Mouse (Mus musculus): ENCODE data around the gene Rapgef6. TPM values are rescaled to one million over a fixed set of nuclear protein-coding genes. Genes with fewer than 3 reads are reported as not detected.

The Rapgef6 gene
- total and polyA plus RNA-seq, 2 experiments from 2014 or later = 23.5 to 64.5 TPM

- no peak overlapping the region for H3K4me2 ChIP-seq (ENCODE audit: low read depth)
- DNase-seq (no peak), ATAC-seq (no peak)
- H3K9ac ChIP-seq = no peak overlapping the region
- no peaks in the 10 kb centered on the region for H3K9me3 ChIP-seq (ENCODE audit: low read length)
- WGBS = 94% methylated on average over 7 of the region's 7 CpGs
- no peak overlapping the region for H3K27ac ChIP-seq (ENCODE audit: low read depth, low read length)
- H3K27me3 ChIP-seq (ENCODE audit: insufficient read depth, low read length) = no peaks in the 10 kb centered on the region
- no peaks in the 10 kb centered on the region for H3K4me1 ChIP-seq (ENCODE audit: insufficient read depth)
- TF ChIP-seq CTCF (IDR thresholded peaks at IDR 0.05; ENCODE audit: low read depth) = no peak
- H3K4me3 ChIP-seq (ENCODE audit: low read depth, low read length) = no peak overlapping the region
- H3K36me3 ChIP-seq (ENCODE audit: insufficient read depth) = peaks cover 27% of the 10 kb centered on the region
Measured at GRCm38 (mm10) chr11:54698636-54699035, 176.0 kb downstream of the Rapgef6 start.

GRCm38 (mm10) chr11:54699972-54700371, 177.3 kb downstream of the Rapgef6 start:
- WGBS = 85% methylated on average over 3 of the region's 3 CpGs
- TF ChIP-seq CTCF (IDR thresholded peaks at IDR 0.05; ENCODE audit: low read depth) = no peak
- ATAC-seq = no peak

GRCm38 (mm10) chr11:54701848-54702247, 179.2 kb downstream of the Rapgef6 start:
- no peak for TF ChIP-seq CTCF (IDR thresholded peaks at IDR 0.05; ENCODE audit: low read depth)
- Histone ChIP-seq H3K27ac (ENCODE audit: low read depth, low read length) (no peak overlapping the region), H3K4me2 (ENCODE audit: low read depth) (no peak overlapping the region), H3K9ac (no peak overlapping the region), H3K27me3 (ENCODE audit: insufficient read depth, low read length) (no peaks in the 10 kb centered on the region), H3K9me3 (ENCODE audit: low read length) (no peaks in the 10 kb centered on the region), H3K4me3 (ENCODE audit: low read depth, low read length) (no peak overlapping the region), H3K36me3 (ENCODE audit: insufficient read depth) (peaks cover 7% of the 10 kb centered on the region; the same call in 1 of the 2 replicates), H3K4me1 (ENCODE audit: insufficient read depth) (no peaks in the 10 kb centered on the region)
- no peak for DNase-seq
- WGBS = 91% methylated on average over 8 of the region's 8 CpGs
- no peak for ATAC-seq

More at GRCm38 (mm10) chr11:54699972-54700371, 177.3 kb downstream of the Rapgef6 start:
- no peak overlapping the region for H3K9ac ChIP-seq
- H3K4me3 ChIP-seq (ENCODE audit: low read depth, low read length) = no peak overlapping the region
- DNase-seq = no peak
- no peak overlapping the region for H3K27ac ChIP-seq (ENCODE audit: low read depth, low read length)
- no peaks in the 10 kb centered on the region for H3K4me1 ChIP-seq (ENCODE audit: insufficient read depth)
- no peak overlapping the region for H3K4me2 ChIP-seq (ENCODE audit: low read depth)
- peaks cover 23% of the 10 kb centered on the region for H3K36me3 ChIP-seq (ENCODE audit: insufficient read depth)
- no peaks in the 10 kb centered on the region for H3K27me3 ChIP-seq (ENCODE audit: insufficient read depth, low read length)
- no peaks in the 10 kb centered on the region for H3K9me3 ChIP-seq (ENCODE audit: low read length)

- peak; percentile 27; the same call in 1 of the 2 replicates for ATAC-seq
Measured at GRCm38 (mm10) chr11:54703306-54703705, 180.7 kb downstream of the Rapgef6 start.

GRCm38 (mm10) chr11:54708153-54708552, 185.5 kb downstream of the Rapgef6 start:
- TF ChIP-seq CTCF (IDR thresholded peaks at IDR 0.05; ENCODE audit: low read depth) = no peak
- Histone ChIP-seq H3K36me3 (ENCODE audit: insufficient read depth) (no peaks in the 10 kb centered on the region), H3K4me3 (ENCODE audit: low read depth, low read length) (no peak overlapping the region), H3K9ac (no peak overlapping the region), H3K27ac (ENCODE audit: low read depth, low read length) (no peak overlapping the region), H3K27me3 (ENCODE audit: insufficient read depth, low read length) (no peaks in the 10 kb centered on the region), H3K9me3 (ENCODE audit: low read length) (no peaks in the 10 kb centered on the region), H3K4me1 (ENCODE audit: insufficient read depth) (no peaks in the 10 kb centered on the region), H3K4me2 (ENCODE audit: low read depth) (no peak overlapping the region)
- DNase-seq (no peak), ATAC-seq (no peak)
- WGBS = 87% methylated on average over 2 of the region's 2 CpGs

More at GRCm38 (mm10) chr11:54703306-54703705, 180.7 kb downstream of the Rapgef6 start:
- H3K27ac ChIP-seq (ENCODE audit: low read depth, low read length) = no peak overlapping the region
- H3K36me3 ChIP-seq (ENCODE audit: insufficient read depth) = no peaks in the 10 kb centered on the region; the same call in 1 of the 2 replicates
- H3K4me3 ChIP-seq (ENCODE audit: low read depth, low read length) = no peak overlapping the region
- WGBS = 35% methylated on average over 4 of the region's 4 CpGs
- H3K9me3 ChIP-seq (ENCODE audit: low read length) = no peaks in the 10 kb centered on the region
- no peak overlapping the region for H3K9ac ChIP-seq
- H3K4me1 ChIP-seq (ENCODE audit: insufficient read depth) = no peaks in the 10 kb centered on the region
- TF ChIP-seq CTCF (IDR thresholded peaks at IDR 0.05; ENCODE audit: low read depth) = peak; percentile 74
- H3K4me2 ChIP-seq (ENCODE audit: low read depth) = no peak overlapping the region
- no peaks in the 10 kb centered on the region for H3K27me3 ChIP-seq (ENCODE audit: insufficient read depth, low read length)
- peak; percentile 76 for DNase-seq

- Histone ChIP-seq H3K9me3 (ENCODE audit: low read length) (no peaks in the 10 kb centered on the region), H3K4me3 (ENCODE audit: low read depth, low read length) (no peak overlapping the region), H3K4me1 (ENCODE audit: insufficient read depth) (no peaks in the 10 kb centered on the region), H3K4me2 (ENCODE audit: low read depth) (no peak overlapping the region), H3K27ac (ENCODE audit: low read depth, low read length) (no peak overlapping the region), H3K36me3 (ENCODE audit: insufficient read depth) (no peaks in the 10 kb centered on the region), H3K9ac (no peak overlapping the region), H3K27me3 (ENCODE audit: insufficient read depth, low read length) (no peaks in the 10 kb centered on the region)
- DNase-seq (peak; percentile 25), ATAC-seq (peak; percentile 67)
- peak; percentile 25 for TF ChIP-seq CTCF (IDR thresholded peaks at IDR 0.05; ENCODE audit: low read depth)
- 35% methylated on average over 2 of the region's 2 CpGs for WGBS
Measured at GRCm38 (mm10) chr11:54709645-54710044, 187.0 kb downstream of the Rapgef6 start.

- DNase-seq (no peak), ATAC-seq (no peak)
- WGBS = 89% methylated on average over 4 of the region's 4 CpGs
- Histone ChIP-seq H3K4me1 (ENCODE audit: insufficient read depth) (no peaks in the 10 kb centered on the region), H3K27me3 (ENCODE audit: insufficient read depth, low read length) (no peaks in the 10 kb centered on the region), H3K4me3 (ENCODE audit: low read depth, low read length) (no peak overlapping the region), H3K4me2 (ENCODE audit: low read depth) (no peak overlapping the region), H3K9ac (no peak overlapping the region), H3K9me3 (ENCODE audit: low read length) (no peaks in the 10 kb centered on the region), H3K27ac (ENCODE audit: low read depth, low read length) (no peak overlapping the region), H3K36me3 (ENCODE audit: insufficient read depth) (peaks cover 3% of the 10 kb centered on the region)
- no peak for TF ChIP-seq CTCF (IDR thresholded peaks at IDR 0.05; ENCODE audit: low read depth)
Measured at GRCm38 (mm10) chr11:54710512-54711293, 188.1 kb downstream of the Rapgef6 start.
